33 mouse cellular contexts compared by ENCODE assay signal in the genomic region with DNA sequence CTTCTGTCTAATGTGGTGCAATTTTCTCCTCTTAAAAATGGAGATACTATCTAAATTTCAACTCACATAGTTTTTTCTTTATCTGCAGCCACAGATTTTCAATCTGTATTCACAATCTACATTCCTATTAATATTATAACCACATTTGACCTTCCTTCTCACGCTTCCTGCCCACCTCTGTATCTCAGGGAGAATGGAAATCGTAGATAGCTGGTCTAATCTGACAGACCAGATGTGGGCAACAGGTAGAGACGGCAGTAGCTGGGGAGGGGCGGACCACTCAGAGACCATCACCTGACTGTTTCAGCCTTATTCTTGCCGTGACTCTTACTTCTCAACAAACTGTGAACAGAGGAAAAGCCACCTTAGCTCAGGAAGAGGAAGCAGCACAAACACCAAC.
"Had no signal": no experiment of that assay in that cellular context is flagged by ENCODE, and none has a peak within 500 bp of the region (broad histone marks: within the 10 kb centered on the region; RNA-seq: fewer than 3 reads in every experiment).

No protein-coding gene starts in this region.

- H3K4me3 ChIP-seq: heart, embryonic 10.5 days; heart, embryonic 12.5 days; heart, embryonic 13.5 days; heart, embryonic 15.5 days; hindbrain, embryonic 10.5 days; hindbrain, embryonic 12.5 days; hindbrain, embryonic 13.5 days; hindbrain, embryonic 15.5 days; kidney, embryonic 15.5 days; layer of hippocampus, adult 2 months; left cerebral cortex, adult 2 months had no signal

- H3K9me3 ChIP-seq: heart, embryonic 10.5 days; heart, embryonic 12.5 days; heart, embryonic 13.5 days; heart, embryonic 15.5 days; hindbrain, embryonic 10.5 days; hindbrain, embryonic 12.5 days; hindbrain, embryonic 13.5 days; hindbrain, embryonic 15.5 days; kidney, embryonic 15.5 days had no signal

- H3K4me2 ChIP-seq: heart, embryonic 11.5 days; heart, embryonic 12.5 days; heart, embryonic 13.5 days; heart, embryonic 15.5 days; hindbrain, embryonic 12.5 days; hindbrain, embryonic 13.5 days; hindbrain, embryonic 14.5 days; hindbrain, embryonic 15.5 days; kidney, embryonic 15.5 days had no signal

- H3K27me3 ChIP-seq: heart, embryonic 12.5 days; heart, embryonic 13.5 days; heart, embryonic 15.5 days; hindbrain, embryonic 12.5 days; hindbrain, embryonic 13.5 days; hindbrain, embryonic 15.5 days; kidney, embryonic 15.5 days had no signal

- ATAC-seq: hindbrain, embryonic 16.5 days; hindbrain, postnatal 0 days; inflammation-experienced regulatory T-cells, adult 6 months; intestine, embryonic 16.5 days; intestine, postnatal 0 days had no signal

- H3K9ac ChIP-seq: heart, embryonic 12.5 days; heart, embryonic 13.5 days; heart, embryonic 15.5 days; hindbrain, embryonic 12.5 days; hindbrain, embryonic 13.5 days; hindbrain, embryonic 14.5 days; hindbrain, embryonic 15.5 days; kidney, embryonic 15.5 days had no signal

- H3K4me1 ChIP-seq: heart, embryonic 10.5 days; heart, embryonic 12.5 days; heart, embryonic 13.5 days; heart, embryonic 15.5 days; hindbrain, embryonic 10.5 days; hindbrain, embryonic 12.5 days; hindbrain, embryonic 13.5 days; hindbrain, embryonic 15.5 days; kidney, embryonic 15.5 days had no signal

- H3K27ac ChIP-seq: heart, embryonic 10.5 days; heart, embryonic 13.5 days; heart, embryonic 15.5 days; hindbrain, embryonic 10.5 days; hindbrain, embryonic 12.5 days; hindbrain, embryonic 13.5 days; hindbrain, embryonic 14.5 days; hindbrain, embryonic 15.5 days; hindbrain, postnatal 0 days; kidney, embryonic 15.5 days; kidney, postnatal 0 days; layer of hippocampus, adult 2 months; left cerebral cortex, adult 2 months had no signal

- DNase-seq: heart, postnatal 10 days; heart, postnatal 14 days; heart, postnatal 36 days; heart, postnatal 4 days; kidney, adult 11 months; kidney, adult 18-20 months; kidney, adult 2 months; kidney, adult 8-10 months; kidney, adult 9 months; kidney, postnatal 10 days; kidney, postnatal 14 days; kidney, postnatal 25 days; kidney, postnatal 36 days; kidney, postnatal 4 days had no signal
